Mouse (Mus musculus) kidney, postnatal 0 days (tissue): ENCODE measurements around the gene Slc16a13. TPM values are rescaled to one million over a fixed set of nuclear protein-coding genes. Genes with fewer than 3 reads are reported as not detected.
"Not testable (repeated sequence)": the region's sequence is repeated elsewhere in the genome, so short reads cannot be mapped to it uniquely, and the experiment has no call there.

Experiments
- ATAC-seq: fragments of 200-750 bp; cut with Nextera tagmentation; replicated peaks from 2 replicates; pipeline ENCODE4 v1.8.0; 2017; ENCODE audit warnings: low read depth, moderate number of reproducible peaks, moderate TSS enrichment, moderate library complexity; ENCODE audit not compliant: low FRiP score
- DNase-seq: peaks from one replicate; pipeline ENCODE4 v3.0.0-alpha.2; 2016; ENCODE audit warnings: low spot score
- H3K27ac ChIP-seq: fragments of 300-500 bp; sonication (generic); 2 replicates; pipeline ENCODE4 v1.5.1; 2014; ENCODE audit warnings: mild to moderate bottlenecking
- H3K27me3 ChIP-seq: fragments of 300-500 bp; sonication (generic); 2 replicates; pipeline ENCODE4 v1.6.1; 2014; ENCODE audit warnings: low read length, mixed read lengths; ENCODE audit not compliant: insufficient read depth
- H3K36me3 ChIP-seq: fragments of 300-500 bp; sonication (generic); 2 replicates; pipeline ENCODE4 v1.6.1; 2014; ENCODE audit warnings: low read length, mixed read lengths; ENCODE audit not compliant: insufficient read depth
- H3K4me1 ChIP-seq: fragments of 300-500 bp; sonication (generic); replicated peaks from 2 replicates; pipeline ENCODE4 v1.6.1; 2014; ENCODE audit warnings: antibody characterized with exemption, low read length, mixed read lengths; ENCODE audit not compliant: insufficient read depth
- H3K4me2 ChIP-seq: fragments of 300-500 bp; sonication (generic); 2 replicates; pipeline ENCODE4 v1.6.1; 2014; ENCODE audit warnings: mild to moderate bottlenecking, low read length, moderate library complexity, mixed read lengths
- H3K4me3 ChIP-seq: fragments of 300-500 bp; sonication (generic); replicated peaks from 2 replicates; pipeline ENCODE4 v1.5.1; 2014; ENCODE audit warnings: low read depth, low read length
- H3K9ac ChIP-seq: fragments of 300-500 bp; sonication (generic); 2 replicates; pipeline ENCODE4 v1.6.1; 2014; ENCODE audit warnings: low read depth, low read length
- H3K9me3 ChIP-seq: fragments of 300-500 bp; sonication (generic); replicated peaks from 2 replicates; pipeline ENCODE4 v1.6.1; 2016; ENCODE audit warnings: low read length, inconsistent platforms, mixed read lengths
- CTCF ChIP-seq: IDR thresholded peaks from 2 replicates; pipeline ENCODE4 v1.5.1; 2016; ENCODE audit warnings: antibody characterized with exemption, low read depth, mild to moderate bottlenecking, moderate library complexity
- WGBS: fragments of 180-500 bp; shearing (Covaris S2); extraction: QIAGEN DNeasy Blood & Tissue Kit; methylation state at CpG from one replicate; pipeline ENCODE4 v1.1.7; 2014; 5-methylcytosine and 5-hydroxymethylcytosine counted together
- microRNA counts: library from miRNA; unstranded; fragments of <30 nt; microRNA quantifications from one replicate; lab custom pipeline; 2015
- microRNA-seq: library from miRNA; unstranded; fragments of <30 nt; microRNA quantifications from one replicate; pipeline ENCODE4, GENCODE M21; 2016
- polyA plus RNA-seq: library from polyadenylated mRNA; unstranded; fragments of >200 nt; fragmentation: Nextera tagmentation; extraction: Ambion mirVana; gene quantifications from 2 replicates; pipeline ENCODE4 v1.2.1, GENCODE M21; 2015

The Slc16a13 gene
- polyA plus RNA-seq, 1 experiment from 2014 or later: 20.6 TPM

DNA sequence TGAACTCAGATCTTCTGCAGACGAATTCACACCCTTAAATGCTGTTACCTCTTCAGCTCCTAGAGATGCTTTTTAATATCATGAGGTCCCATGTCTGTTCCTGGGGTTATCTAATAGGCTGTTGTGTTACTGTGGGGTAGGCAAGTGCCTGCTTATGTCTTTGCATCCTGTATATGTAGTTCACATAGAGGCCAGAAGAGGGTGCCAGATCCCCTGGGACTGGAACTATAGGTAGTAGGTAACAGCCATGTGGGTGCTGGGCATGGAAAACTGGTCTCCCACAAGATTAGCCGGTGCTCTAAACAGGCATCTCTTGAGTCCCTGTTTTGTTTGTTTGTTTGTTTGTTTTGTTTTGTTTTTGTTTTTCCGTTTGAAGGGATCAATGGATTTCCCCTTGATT is 49.0 kb downstream of the Slc16a13 start:
- Histone ChIP-seq H3K9ac (no peak overlapping the region), H3K4me2 (no peak overlapping the region), H3K9me3 (no peaks in the 10 kb centered on the region), H3K4me1 (no peaks in the 10 kb centered on the region), H3K27ac (no peak overlapping the region), H3K36me3 (no peaks in the 10 kb centered on the region), H3K27me3 (no peaks in the 10 kb centered on the region), H3K4me3 (no peak overlapping the region)
- no peak for ATAC-seq
- WGBS: 54% methylated on average over 3 of the region's 3 CpGs
- TF ChIP-seq CTCF: peak; percentile 65
- DNase-seq: peak; percentile 17

DNA sequence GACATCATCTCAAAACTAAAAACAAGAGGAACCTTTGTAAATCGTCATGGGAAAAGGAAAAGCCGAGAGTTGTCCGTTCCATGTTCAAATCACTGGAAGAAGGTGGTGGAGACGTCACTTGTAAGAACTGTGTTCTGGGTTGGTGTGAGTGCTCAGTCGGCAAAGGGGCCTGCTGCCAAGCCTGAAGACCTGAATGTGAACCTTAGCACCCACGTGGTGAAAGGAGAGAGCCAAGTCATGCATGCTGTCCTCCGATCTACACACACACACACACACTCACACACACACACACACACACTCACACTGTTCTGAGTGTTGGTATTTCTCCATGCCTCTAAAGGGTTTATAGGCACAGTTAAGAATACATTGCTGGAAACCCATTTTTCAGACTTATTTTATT is 49.7 kb downstream of the Slc16a13 start:
- no peak for DNase-seq
- Histone ChIP-seq H3K27ac (no peak overlapping the region), H3K4me2 (no peak overlapping the region), H3K27me3 (no peaks in the 10 kb centered on the region), H3K9me3 (no peaks in the 10 kb centered on the region), H3K9ac (no peak overlapping the region), H3K4me1 (no peaks in the 10 kb centered on the region), H3K4me3 (no peak overlapping the region), H3K36me3 (no peaks in the 10 kb centered on the region)
- 77% methylated on average over 7 of the region's 7 CpGs for WGBS
- TF ChIP-seq CTCF: no peak
- no peak for ATAC-seq

DNA sequence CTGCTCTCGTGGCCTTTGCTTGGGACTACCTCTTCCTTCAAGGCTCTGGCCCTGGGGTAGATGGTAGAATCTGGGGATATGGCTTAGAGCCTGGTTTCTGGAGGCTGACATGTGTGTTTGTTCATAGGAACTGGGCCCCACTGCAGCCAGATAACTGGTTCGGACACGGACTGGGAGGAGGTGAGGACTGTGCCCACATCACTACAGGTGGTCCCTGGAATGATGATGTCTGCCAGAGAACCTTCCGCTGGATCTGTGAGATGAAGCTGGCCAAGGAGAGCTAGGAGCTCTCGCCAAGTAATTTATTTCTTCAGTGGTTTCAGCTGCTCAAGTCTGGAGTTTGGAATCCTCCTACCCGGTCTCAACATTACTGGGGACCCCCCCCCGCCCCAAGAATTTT is 50.6 kb downstream of the Slc16a13 start:
- no peak for DNase-seq
- no peak for ATAC-seq
- no peak overlapping the region for H3K27ac ChIP-seq
- no peaks in the 10 kb centered on the region for H3K9me3 ChIP-seq
- H3K4me2 ChIP-seq: no peak overlapping the region
- H3K27me3 ChIP-seq: no peaks in the 10 kb centered on the region
- TF ChIP-seq CTCF: no peak
- 85% methylated on average over 7 of the region's 7 CpGs for WGBS
- H3K9ac ChIP-seq: no peak overlapping the region
- H3K4me1 ChIP-seq: no peaks in the 10 kb centered on the region
- no peaks in the 10 kb centered on the region for H3K36me3 ChIP-seq
- no peak overlapping the region for H3K4me3 ChIP-seq

DNA sequence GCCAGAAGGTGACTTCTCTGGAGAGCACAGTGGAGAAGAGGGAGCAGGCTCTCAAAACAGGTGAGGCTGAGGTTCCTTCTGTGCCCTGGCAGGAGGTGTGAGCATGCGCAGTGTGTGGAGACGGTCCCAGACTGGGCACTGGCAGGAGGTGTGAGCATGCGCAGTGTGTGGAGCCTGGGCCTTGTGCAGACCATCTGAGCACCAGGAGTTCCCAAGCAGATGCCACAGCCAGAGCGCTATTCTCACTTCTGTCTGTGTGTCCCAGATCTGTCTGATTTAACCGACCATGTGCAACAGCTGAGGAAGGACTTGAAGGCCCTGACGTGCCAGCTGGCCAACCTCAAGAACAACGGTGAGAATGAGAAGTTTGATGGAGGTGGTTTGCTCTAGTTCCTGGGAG is 51.4 kb downstream of the Slc16a13 start:
- H3K27ac ChIP-seq, H3K4me2 ChIP-seq, ATAC-seq, H3K27me3 ChIP-seq, H3K36me3 ChIP-seq, H3K4me3 ChIP-seq, DNase-seq, H3K4me1 ChIP-seq, H3K9me3 ChIP-seq, H3K9ac ChIP-seq: not testable (repeated sequence)
- 78% methylated on average over 5 of the region's 7 CpGs for WGBS

DNA sequence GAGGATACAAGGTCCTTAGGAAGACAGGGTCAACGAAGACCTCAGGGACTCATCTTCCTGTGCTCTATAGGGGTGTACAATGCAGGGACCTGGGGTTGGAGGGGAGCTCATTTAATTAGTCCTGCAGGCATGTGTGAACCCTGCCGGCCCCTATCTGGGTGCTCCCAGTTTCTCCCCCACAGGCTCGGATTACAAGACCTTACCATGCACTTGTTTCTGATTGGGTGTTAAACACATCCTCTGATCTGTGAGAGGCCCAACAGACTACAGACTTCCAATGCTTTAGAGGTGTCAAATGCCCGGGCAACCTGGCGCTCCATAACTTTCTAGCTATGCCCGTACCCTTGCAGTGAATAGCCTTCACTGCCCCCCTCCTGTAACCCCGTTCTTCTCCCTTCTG is 52.7 kb downstream of the Slc16a13 start:
- TF ChIP-seq CTCF: no peak
- Histone ChIP-seq H3K4me2 (no peak overlapping the region), H3K9ac (no peak overlapping the region), H3K4me3 (no peak overlapping the region), H3K9me3 (no peaks in the 10 kb centered on the region), H3K27me3 (no peaks in the 10 kb centered on the region), H3K36me3 (no peaks in the 10 kb centered on the region), H3K27ac (no peak overlapping the region), H3K4me1 (no peaks in the 10 kb centered on the region)
- ATAC-seq (0 out of 2 replicates have a peak, but pooled peaks have one; percentile 21), DNase-seq (peak; percentile 58)
- 27% methylated on average over 7 of the region's 7 CpGs for WGBS

MicroRNA genes within 50 kb of the gene (microRNA counts, 519-probe panel; counts per million panel counts)
- microRNA mmu-miR-195 (lab: Ali Mortazavi, UCI) (3,193 counts per million, percentile 70 among the panel's probes with 10 or more counts), microRNA mmu-miR-497 (lab: Ali Mortazavi, UCI) (1,466 counts per million, percentile 68 among the panel's probes with 10 or more counts)

Small RNAs within 50 kb of the gene (microRNA-seq; reads per million reads assigned to microRNA genes)
- gene Mir195a: 2,401 reads per million, percentile 86 among the genes with 10 or more reads in this experiment
- gene Mir497: not detected
- gene Mir497b: not detected

Other genes starting within 250 kb of the Slc16a13 start
- gene Ctdnep1, start 239.9 kb downstream of the Slc16a13 start, polyA plus RNA-seq: 28.3 and 29.1 TPM in 2 replicates
- gene Elp5, start 238.5 kb downstream of the Slc16a13 start, polyA plus RNA-seq: 97.3 and 97.9 TPM in 2 replicates
- gene Gabarap, start 229.9 kb downstream of the Slc16a13 start, polyA plus RNA-seq: 626 TPM in 2 replicates
- 61.9 and 62.6 TPM in 2 replicates for gene Phf23, start 225.3 kb downstream of the Slc16a13 start, polyA plus RNA-seq
- 25.8 and 27.1 TPM in 2 replicates for gene Dvl2, start 220.5 kb downstream of the Slc16a13 start, polyA plus RNA-seq
- 178 and 197 TPM in 2 replicates for gene Acadvl, start 205.7 kb downstream of the Slc16a13 start, polyA plus RNA-seq
- gene Dlg4, start 204.1 kb downstream of the Slc16a13 start, polyA plus RNA-seq: 4.3 and 6.5 TPM in 2 replicates
- gene Asgr1, start 167.0 kb downstream of the Slc16a13 start, polyA plus RNA-seq: 2.5 and 2.9 TPM in 2 replicates
- 0.14 TPM in 1 of 2 replicates, not detected in the other for gene Asgr2, start 128.4 kb downstream of the Slc16a13 start, polyA plus RNA-seq
- 0.37 and 0.47 TPM in 2 replicates for gene Mgl2, start 90.7 kb downstream of the Slc16a13 start, polyA plus RNA-seq
- 0.99 and 1.4 TPM in 2 replicates for gene Clec10a, start 64.9 kb downstream of the Slc16a13 start, polyA plus RNA-seq
- gene Slc16a11, start 8.3 kb downstream of the Slc16a13 start, polyA plus RNA-seq: 11.2 and 12.6 TPM in 2 replicates
- gene Bcl6b, start 8.7 kb upstream of the Slc16a13 start, polyA plus RNA-seq: 22.0 TPM in 2 replicates
- gene 0610010K14Rik, start 16.9 kb upstream of the Slc16a13 start, polyA plus RNA-seq: 147 and 150 TPM in 2 replicates
- 15.6 and 15.9 TPM in 2 replicates for gene Gm21988, start 18.8 kb upstream of the Slc16a13 start, polyA plus RNA-seq
- gene Rnasek, start 18.8 kb upstream of the Slc16a13 start, polyA plus RNA-seq: 455 and 492 TPM in 2 replicates
- 3.8 and 4.0 TPM in 2 replicates for gene Alox12, start 34.3 kb upstream of the Slc16a13 start, polyA plus RNA-seq
- gene Alox12e, start 101.6 kb upstream of the Slc16a13 start, polyA plus RNA-seq: 0.10 and 0.16 TPM in 2 replicates
- 2.3 and 2.4 TPM in 2 replicates for gene Alox15, start 131.0 kb upstream of the Slc16a13 start, polyA plus RNA-seq
- 18.8 and 20.2 TPM in 2 replicates for gene Pelp1, start 189.0 kb upstream of the Slc16a13 start, polyA plus RNA-seq
- gene Arrb2, start 211.6 kb upstream of the Slc16a13 start, polyA plus RNA-seq: 12.0 and 13.5 TPM in 2 replicates
- 33.5 and 38.3 TPM in 2 replicates for gene Med11, start 230.9 kb upstream of the Slc16a13 start, polyA plus RNA-seq
- gene Zmynd15, start 238.4 kb upstream of the Slc16a13 start, polyA plus RNA-seq: 0.82 and 1.5 TPM in 2 replicates
- gene Cxcl16, start 238.9 kb upstream of the Slc16a13 start, polyA plus RNA-seq: 16.7 and 17.6 TPM in 2 replicates